Mouse (Mus musculus) stomach, postnatal 0 days (tissue): ENCODE data around the gene Bri3.

Experiments
- CTCF ChIP-seq: IDR thresholded peaks from 2 replicates; pipeline ENCODE4 v1.5.1; 2016; ENCODE audit warnings: antibody characterized with exemption, low read depth, mild to moderate bottlenecking, moderate library complexity
- EP300 ChIP-seq: optimal IDR thresholded peaks from 2 replicates; pipeline ENCODE3; 2016; ENCODE audit warnings: antibody characterized with exemption

- no peak for TF ChIP-seq CTCF
- no peak for TF ChIP-seq EP300
These were observed 26.9 kb downstream of the Bri3 start for GRCm38 (mm10) chr5:144271118-144271517.
